Mouse (Mus musculus) left cerebral cortex, postnatal 25 days (tissue): ENCODE data around the gene Mras. TPM values are rescaled to one million over a fixed set of nuclear protein-coding genes. Genes with fewer than 3 reads are reported as not detected.

ENCODE experiments used
- total RNA-seq, 2 experiments: library from RNA; stranded (reverse); gene quantifications; 2 replicates each; pipeline ENCODE4 v1.2.3; 2021

Mras gene
- total RNA-seq, 2 experiments from 2014 or later = 171 TPM

Other genes starting within 250 kb of the Mras start
- gene Faiml, start 200.1 kb downstream of the Mras start, total RNA-seq = not detected
- 10 to 100 TPM; 19.8 to 23.9 TPM for gene Cep70, start 194.0 kb downstream of the Mras start, total RNA-seq
- 1 to 10 TPM; 1.8 to 2.4 TPM for gene Esyt3, start 78.8 kb downstream of the Mras start, total RNA-seq
- not detected for gene Nme9, start 14.1 kb upstream of the Mras start, total RNA-seq
- gene Armc8, start 131.5 kb upstream of the Mras start, total RNA-seq = 10 to 100 TPM; 53.2 to 53.5 TPM
- gene Dbr1, start 138.4 kb upstream of the Mras start, total RNA-seq = 10 to 100 TPM; 13.1 to 15.6 TPM
- gene A4gnt, start 175.1 kb upstream of the Mras start, total RNA-seq = under 1 TPM; 0.23 to 0.32 TPM
- gene Dzip1l, start 192.1 kb upstream of the Mras start, total RNA-seq = 10 to 100 TPM; 21.2 to 27.7 TPM